Mouse (Mus musculus) heart, embryonic 16.5 days (tissue): Measurements from ENCODE around the gene Tor4a. TPM values are rescaled to one million over a fixed set of nuclear protein-coding genes. Genes with fewer than 3 reads are reported as not detected.

ENCODE experiments used
- ATAC-seq: fragments of 200-750 bp; cut with Nextera tagmentation; replicated peaks from 2 replicates; pipeline ENCODE4 v1.8.0; 2017; ENCODE audit warnings: moderate number of reproducible peaks; ENCODE audit not compliant: insufficient read depth, low FRiP score; ENCODE audit errors: extremely low read depth
- H3K27ac ChIP-seq: fragments of 300-500 bp; sonication (generic); 2 replicates; pipeline ENCODE4 v1.5.1; 2014; ENCODE audit warnings: mild to moderate bottlenecking, low read length, control low read depth, moderate library complexity
- H3K27me3 ChIP-seq: fragments of 300-500 bp; sonication (generic); 2 replicates; pipeline ENCODE4 v1.6.1; 2014; ENCODE audit warnings: low read length, mixed read lengths; ENCODE audit not compliant: control insufficient read depth, insufficient read depth
- H3K36me3 ChIP-seq: fragments of 300-500 bp; sonication (generic); 2 replicates; pipeline ENCODE4 v1.6.1; 2014; ENCODE audit not compliant: control insufficient read depth, insufficient read depth
- H3K4me1 ChIP-seq: fragments of 300-500 bp; sonication (generic); 2 replicates; pipeline ENCODE4 v1.6.1; 2014; ENCODE audit warnings: low read length, mixed read lengths; ENCODE audit not compliant: control insufficient read depth, insufficient read depth
- H3K4me2 ChIP-seq: fragments of 300-500 bp; sonication (generic); 2 replicates; pipeline ENCODE4 v1.6.1; 2014; ENCODE audit warnings: low read depth, mild to moderate bottlenecking, control low read depth, low read length
- H3K4me3 ChIP-seq: fragments of 300-500 bp; sonication (generic); 2 replicates; pipeline ENCODE4 v1.5.1; 2014; ENCODE audit warnings: mild to moderate bottlenecking, control low read depth, low read length
- H3K9ac ChIP-seq: fragments of 300-500 bp; sonication (generic); 2 replicates; pipeline ENCODE4 v1.6.1; 2014; ENCODE audit warnings: low read length, control low read depth
- H3K9me3 ChIP-seq: fragments of 300-500 bp; sonication (generic); replicated peaks from 2 replicates; pipeline ENCODE4 v1.6.1; 2016; ENCODE audit warnings: low read length; ENCODE audit not compliant: control insufficient read depth
- WGBS: fragments of 180-500 bp; shearing (Covaris S2); extraction: QIAGEN DNeasy Blood & Tissue Kit; methylation state at CpG from one replicate; pipeline ENCODE4 v1.1.7; 2014; 5-methylcytosine and 5-hydroxymethylcytosine counted together
- polyA plus RNA-seq: library from polyadenylated mRNA; unstranded; fragments of >200 nt; fragmentation: Nextera tagmentation; extraction: Ambion mirVana; gene quantifications from 2 replicates; pipeline ENCODE4 v1.2.1, GENCODE M21; 2015

The Tor4a gene
- polyA plus RNA-seq, 1 experiment from 2014 or later: 10.0 TPM

- peak overlapping the region; percentile 69 for H3K9ac ChIP-seq
- peak overlapping the region; percentile 93 for H3K27ac ChIP-seq
- H3K36me3 ChIP-seq: no peaks in the 10 kb centered on the region
- peaks cover 39% of the 10 kb centered on the region for H3K4me1 ChIP-seq
- H3K4me2 ChIP-seq: peak overlapping the region; percentile 94
- no peaks in the 10 kb centered on the region for H3K9me3 ChIP-seq
- H3K4me3 ChIP-seq: peak overlapping the region; percentile 79
- 60% methylated on average over 15 of the region's 15 CpGs for WGBS
- no peak for ATAC-seq
- no peaks in the 10 kb centered on the region for H3K27me3 ChIP-seq
Measured at GRCm38 (mm10) chr2:25179566-25180217, 17.0 kb downstream of the Tor4a start.

- Histone ChIP-seq H3K36me3 (no peaks in the 10 kb centered on the region), H3K4me3 (no peak overlapping the region), H3K27ac (peak overlapping the region; percentile 6), H3K9ac (peak overlapping the region; percentile 32), H3K4me1 (peaks cover 35% of the 10 kb centered on the region), H3K4me2 (peak overlapping the region; percentile 31; the same call in 1 of the 2 replicates), H3K9me3 (no peaks in the 10 kb centered on the region), H3K27me3 (no peaks in the 10 kb centered on the region)
- ATAC-seq: no peak
- 30% methylated on average over 10 of the region's 10 CpGs for WGBS
Measured at GRCm38 (mm10) chr2:25178285-25178972, 18.3 kb downstream of the Tor4a start.

GRCm38 (mm10) chr2:25177685-25178084 is 19.0 kb downstream of the Tor4a start:
- Histone ChIP-seq H3K27me3 (no peaks in the 10 kb centered on the region), H3K9ac (peak overlapping the region; percentile 35; the same call in 1 of the 2 replicates), H3K9me3 (no peaks in the 10 kb centered on the region), H3K27ac (peak overlapping the region; percentile 77), H3K4me2 (peak overlapping the region; percentile 31; the same call in 1 of the 2 replicates), H3K36me3 (no peaks in the 10 kb centered on the region), H3K4me1 (peaks cover 34% of the 10 kb centered on the region), H3K4me3 (no peak overlapping the region)
- ATAC-seq: no peak
- 9% methylated on average over 6 of the region's 6 CpGs for WGBS

GRCm38 (mm10) chr2:25177076-25177475 is 19.6 kb downstream of the Tor4a start:
- Histone ChIP-seq H3K9ac (peak overlapping the region; percentile 35; the same call in 1 of the 2 replicates), H3K4me3 (no peak overlapping the region), H3K27ac (peak overlapping the region; percentile 77), H3K9me3 (no peaks in the 10 kb centered on the region), H3K27me3 (no peaks in the 10 kb centered on the region), H3K4me2 (peak overlapping the region; percentile 31; the same call in 1 of the 2 replicates), H3K36me3 (no peaks in the 10 kb centered on the region), H3K4me1 (peaks cover 32% of the 10 kb centered on the region)
- ATAC-seq: no peak
- 41% methylated on average over 4 of the region's 4 CpGs for WGBS

- H3K36me3 ChIP-seq: no peaks in the 10 kb centered on the region
- H3K27me3 ChIP-seq: no peaks in the 10 kb centered on the region
- H3K27ac ChIP-seq: peak overlapping the region; percentile 54
- ATAC-seq: no peak
- H3K9ac ChIP-seq: no peak overlapping the region
- no peak overlapping the region for H3K4me3 ChIP-seq
- peaks cover 32% of the 10 kb centered on the region for H3K4me1 ChIP-seq
- peak overlapping the region; percentile 31; the same call in 1 of the 2 replicates for H3K4me2 ChIP-seq
- WGBS: 41% methylated on average over 6 of the region's 6 CpGs
- H3K9me3 ChIP-seq: no peaks in the 10 kb centered on the region
Measured at GRCm38 (mm10) chr2:25176573-25176972, 20.1 kb downstream of the Tor4a start.

- Histone ChIP-seq H3K4me3 (no peak overlapping the region), H3K27me3 (no peaks in the 10 kb centered on the region), H3K9me3 (no peaks in the 10 kb centered on the region), H3K9ac (no peak overlapping the region), H3K36me3 (no peaks in the 10 kb centered on the region), H3K4me2 (no peak overlapping the region), H3K4me1 (peaks cover 32% of the 10 kb centered on the region), H3K27ac (no peak overlapping the region; the same call in 1 of the 2 replicates)
- 79% methylated on average over 4 of the region's 4 CpGs for WGBS
- ATAC-seq: no peak
Measured at GRCm38 (mm10) chr2:25175690-25176078, 21.0 kb downstream of the Tor4a start.

- H3K27me3 ChIP-seq: no peaks in the 10 kb centered on the region
- no peaks in the 10 kb centered on the region for H3K36me3 ChIP-seq
- no peak overlapping the region for H3K27ac ChIP-seq
- peaks cover 35% of the 10 kb centered on the region for H3K4me1 ChIP-seq
- no peak overlapping the region for H3K9ac ChIP-seq
- no peak overlapping the region for H3K4me3 ChIP-seq
- WGBS: 66% methylated on average over 7 of the region's 7 CpGs
- no peak overlapping the region for H3K4me2 ChIP-seq
- no peak for ATAC-seq
- no peaks in the 10 kb centered on the region for H3K9me3 ChIP-seq
Measured at GRCm38 (mm10) chr2:25174866-25175689, 21.6 kb downstream of the Tor4a start.

GRCm38 (mm10) chr2:25173821-25174220 is 22.9 kb downstream of the Tor4a start:
- no peak overlapping the region for H3K27ac ChIP-seq
- H3K4me3 ChIP-seq: no peak overlapping the region
- H3K36me3 ChIP-seq: no peaks in the 10 kb centered on the region
- H3K4me1 ChIP-seq: peaks cover 39% of the 10 kb centered on the region
- ATAC-seq: no peak
- 92% methylated on average over 4 of the region's 4 CpGs for WGBS
- H3K4me2 ChIP-seq: no peak overlapping the region
- no peak overlapping the region for H3K9ac ChIP-seq
- no peaks in the 10 kb centered on the region for H3K27me3 ChIP-seq
- H3K9me3 ChIP-seq: no peaks in the 10 kb centered on the region
